Mouse (Mus musculus) c-Kit-positive CD71-negative TER-119-negative erythroid progenitor cells, embryonic 14.5 days (primary cell): Measurements from ENCODE around the gene Tmem184a.

Source experiments
- DNase-seq: peaks from one replicate; pipeline ENCODE4 v3.0.0-alpha.2; 2013; ENCODE audit warnings: low read depth

The Tmem184a gene

GRCm38 (mm10) chr5:139792966-139793337, 26.8 kb downstream of the Tmem184a start:
- no peak for DNase-seq

- no peak for DNase-seq
These were observed 27.4 kb downstream of the Tmem184a start for GRCm38 (mm10) chr5:139792159-139792775.

GRCm38 (mm10) chr5:139791227-139792158, 28.2 kb downstream of the Tmem184a start, which contains the start of gene Mafk:
Gene Mafk (plus strand): TSS chr5:139791513.
- peak; percentile 93 for DNase-seq

- no peak for DNase-seq
These were observed 30.3 kb downstream of the Tmem184a start for GRCm38 (mm10) chr5:139789466-139789865.

GRCm38 (mm10) chr5:139781406-139781805, 38.3 kb downstream of the Tmem184a start:
- no peak for DNase-seq

GRCm38 (mm10) chr5:139776966-139777365, 42.8 kb downstream of the Tmem184a start:
- DNase-seq = no peak

GRCm38 (mm10) chr5:139775216-139775926, 44.3 kb downstream of the Tmem184a start, which contains the start of gene Ints1:
Gene Ints1 (minus strand): TSS chr5:139775674.
- peak; percentile 95 for DNase-seq

GRCm38 (mm10) chr5:139768216-139768615, 51.5 kb downstream of the Tmem184a start:
- no peak for DNase-seq

GRCm38 (mm10) chr5:139764296-139764695, 55.4 kb downstream of the Tmem184a start:
- no peak for DNase-seq

- DNase-seq = no peak
These were observed 61.6 kb downstream of the Tmem184a start for GRCm38 (mm10) chr5:139758096-139758495.

GRCm38 (mm10) chr5:139756586-139756985, 63.1 kb downstream of the Tmem184a start:
- DNase-seq = no peak

- no peak for DNase-seq
These were observed 63.6 kb downstream of the Tmem184a start for GRCm38 (mm10) chr5:139756135-139756534.

- no peak for DNase-seq
These were observed 65.0 kb downstream of the Tmem184a start for GRCm38 (mm10) chr5:139754753-139755152.
